Mouse (Mus musculus) ES-Bruce4 (cell line): Measurements from ENCODE around the gene Myom1. TPM values are rescaled to one million over a fixed set of nuclear protein-coding genes. Genes with fewer than 3 reads are reported as not detected.

Experiments
- H3K27ac ChIP-seq: 2 replicates; pipeline ENCODE4 v1.5.1; 2012; ENCODE audit warnings: low read length, inconsistent platforms; ENCODE audit not compliant: insufficient read depth
- H3K27me3 ChIP-seq: 2 replicates; pipeline ENCODE4 v1.6.1; 2012; ENCODE audit warnings: mild to moderate bottlenecking, low read length, inconsistent platforms; ENCODE audit not compliant: control insufficient read depth, poor library complexity, insufficient read depth, severe bottlenecking
- H3K36me3 ChIP-seq: 2 replicates; pipeline ENCODE4 v1.6.1; 2012; ENCODE audit warnings: inconsistent platforms, mild to moderate bottlenecking, low read length, moderate library complexity; ENCODE audit not compliant: control insufficient read depth, poor library complexity, insufficient read depth, severe bottlenecking
- H3K4me1 ChIP-seq: one replicate; pipeline ENCODE4 v1.8.1; 2011; ENCODE audit warnings: low read length; ENCODE audit not compliant: control insufficient read depth, insufficient read depth
- H3K4me3 ChIP-seq: 2 replicates; pipeline ENCODE4 v1.5.1; 2011; ENCODE audit warnings: low read depth, mild to moderate bottlenecking, low read length
- H3K9ac ChIP-seq: 2 replicates; pipeline ENCODE4 v1.6.1; 2012; ENCODE audit warnings: low read depth, mild to moderate bottlenecking, inconsistent platforms; ENCODE audit not compliant: poor library complexity, severe bottlenecking
- H3K9me3 ChIP-seq: replicated peaks from 2 replicates; pipeline ENCODE4 v1.6.1; 2012; ENCODE audit warnings: mild to moderate bottlenecking, low read length, inconsistent platforms; ENCODE audit not compliant: control insufficient read depth, poor library complexity, insufficient read depth, severe bottlenecking
- CTCF ChIP-seq: IDR thresholded peaks from one replicate; pipeline ENCODE4 v1.8.1; 2011; ENCODE audit warnings: low read depth, low read length
- EP300 ChIP-seq: IDR thresholded peaks from 2 replicates; pipeline ENCODE4 v1.6.1; 2011; ENCODE audit warnings: low read depth, low read length; ENCODE audit not compliant: insufficient read depth
- POLR2A ChIP-seq: IDR thresholded peaks from one replicate; pipeline ENCODE4 v1.8.1; 2011; ENCODE audit warnings: low read length; ENCODE audit not compliant: insufficient read depth
- polyA plus RNA-seq: library from polyadenylated mRNA; stranded (reverse); fragments of >200 nt; gene quantifications from 2 replicates; pipeline ENCODE4 v1.2.4, GENCODE M21; 2011; ENCODE audit warnings: low read depth; ENCODE audit not compliant: missing spikeins, insufficient read depth, insufficient read length

The Myom1 gene
- polyA plus RNA-seq, 1 experiment = 2.3 TPM

DNA sequence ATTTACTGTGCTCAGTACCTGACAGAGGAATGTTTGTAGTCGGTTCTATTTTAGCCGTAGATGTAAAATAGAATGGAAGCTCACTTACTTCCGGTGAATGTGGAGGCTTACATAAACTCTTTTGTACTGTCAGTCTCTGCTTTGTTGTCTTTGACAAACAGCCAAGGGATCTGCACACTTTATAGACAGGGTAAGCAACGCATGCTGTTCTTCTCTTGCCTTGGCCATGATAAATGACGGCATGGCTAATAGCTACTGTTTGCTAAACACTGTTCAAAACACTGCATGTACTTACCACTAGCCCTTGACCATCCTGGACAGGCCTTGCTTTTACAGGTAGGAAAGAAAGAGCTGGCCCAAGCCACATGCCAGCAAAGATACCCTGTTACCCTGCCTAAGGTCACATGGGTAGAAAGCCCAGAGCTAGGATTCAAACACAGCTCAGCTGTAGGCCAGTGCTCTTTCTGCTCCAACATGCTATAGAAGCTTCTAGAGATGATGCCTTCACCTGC, 59.7 kb downstream of the Myom1 start:
- Histone ChIP-seq H3K27ac (no peak overlapping the region), H3K9ac (no peak overlapping the region), H3K36me3 (no peaks in the 10 kb centered on the region), H3K27me3 (no peaks in the 10 kb centered on the region), H3K4me1 (no peaks in the 10 kb centered on the region), H3K9me3 (no peaks in the 10 kb centered on the region), H3K4me3 (no peak overlapping the region)
- TF ChIP-seq EP300 (no peak), POLR2A (no peak), CTCF (no peak)

- Histone ChIP-seq H3K4me3 (no peak overlapping the region), H3K9ac (no peak overlapping the region), H3K9me3 (no peaks in the 10 kb centered on the region), H3K27me3 (no peaks in the 10 kb centered on the region), H3K36me3 (no peaks in the 10 kb centered on the region), H3K4me1 (no peaks in the 10 kb centered on the region), H3K27ac (no peak overlapping the region)
- TF ChIP-seq CTCF (no peak), EP300 (no peak), POLR2A (no peak)
Observed at GRCm38 (mm10) chr17:71062870-71063602, 60.6 kb downstream of the Myom1 start.

DNA sequence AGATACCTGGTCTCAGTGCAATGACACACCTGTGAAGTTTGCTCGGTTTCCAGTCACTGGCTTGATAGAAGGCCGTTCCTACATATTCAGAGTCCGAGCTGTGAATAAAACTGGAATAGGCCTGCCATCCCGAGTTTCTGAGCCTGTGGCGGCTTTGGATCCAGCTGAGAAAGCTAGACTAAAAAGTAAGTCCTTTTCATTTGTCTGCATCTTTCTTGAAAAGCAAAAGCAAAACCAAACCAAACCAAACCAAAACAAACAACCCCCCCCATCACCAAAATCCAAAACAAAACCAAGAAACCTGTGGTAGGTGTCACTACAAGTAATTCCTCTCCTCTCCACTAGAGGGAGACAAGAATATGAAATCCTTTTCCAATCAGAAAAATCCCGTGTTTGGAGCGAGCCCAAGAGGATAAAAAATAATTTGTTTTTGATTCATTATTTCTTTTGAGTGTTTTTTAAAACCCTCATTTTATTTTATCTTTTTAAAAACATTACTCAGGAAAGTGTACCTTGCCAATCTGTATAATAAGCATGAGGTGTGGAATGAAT, 62.1 kb downstream of the Myom1 start:
- Histone ChIP-seq H3K9ac (no peak overlapping the region), H3K4me3 (no peak overlapping the region), H3K27ac (no peak overlapping the region), H3K4me1 (no peaks in the 10 kb centered on the region), H3K27me3 (no peaks in the 10 kb centered on the region), H3K9me3 (no peaks in the 10 kb centered on the region), H3K36me3 (no peaks in the 10 kb centered on the region)
- TF ChIP-seq POLR2A = no peak
- TF ChIP-seq CTCF = no peak
- TF ChIP-seq EP300 = no peak

GRCm38 (mm10) chr17:71065127-71065526, 62.7 kb downstream of the Myom1 start:
- Histone ChIP-seq H3K27me3 (no peaks in the 10 kb centered on the region), H3K4me3 (no peak overlapping the region), H3K36me3 (no peaks in the 10 kb centered on the region), H3K4me1 (no peaks in the 10 kb centered on the region), H3K9me3 (no peaks in the 10 kb centered on the region), H3K9ac (no peak overlapping the region), H3K27ac (no peak overlapping the region)
- TF ChIP-seq EP300 (no peak), CTCF (no peak), POLR2A (no peak)

DNA sequence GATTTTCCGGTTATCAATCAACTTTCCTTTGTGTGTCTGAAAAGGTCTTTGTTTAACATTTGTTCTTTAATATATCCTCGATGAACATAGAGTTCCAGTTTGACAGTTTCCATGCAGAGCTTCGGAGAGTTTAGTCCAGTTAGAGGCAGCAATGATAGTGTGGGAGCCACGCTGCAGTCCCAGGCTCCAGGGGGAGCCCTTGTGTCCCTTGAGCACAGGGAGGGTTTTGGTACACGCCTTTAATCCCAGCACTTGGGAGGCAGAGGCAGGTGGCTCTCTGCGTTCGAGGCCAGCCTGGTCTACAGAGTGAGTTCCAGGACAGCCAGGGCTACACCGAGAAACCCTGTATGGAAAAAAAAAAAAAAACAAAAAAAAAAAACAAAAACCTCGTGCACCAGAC, 66.7 kb downstream of the Myom1 start:
- Histone ChIP-seq H3K9ac (no peak overlapping the region), H3K36me3 (no peaks in the 10 kb centered on the region), H3K27ac (no peak overlapping the region), H3K4me1 (no peaks in the 10 kb centered on the region), H3K4me3 (no peak overlapping the region), H3K9me3 (no peaks in the 10 kb centered on the region), H3K27me3 (no peaks in the 10 kb centered on the region)
- TF ChIP-seq EP300 (no peak), CTCF (peak; percentile 42)

GRCm38 (mm10) chr17:71071958-71072357, 69.5 kb downstream of the Myom1 start:
- no peaks in the 10 kb centered on the region for H3K36me3 ChIP-seq
- H3K9me3 ChIP-seq = no peaks in the 10 kb centered on the region
- no peak overlapping the region for H3K27ac ChIP-seq
- no peak overlapping the region for H3K9ac ChIP-seq
- no peaks in the 10 kb centered on the region for H3K4me1 ChIP-seq
- TF ChIP-seq EP300 (no peak), POLR2A (no peak), CTCF (no peak)
- no peaks in the 10 kb centered on the region for H3K27me3 ChIP-seq
- H3K4me3 ChIP-seq = no peak overlapping the region
